Mouse (Mus musculus) right cerebral cortex, postnatal 14 days (tissue): ENCODE results near the gene Nek4.

Source experiments
- DNase-seq: peaks from one replicate; pipeline ENCODE4 v3.0.0; 2022

Gene Nek4

DNA sequence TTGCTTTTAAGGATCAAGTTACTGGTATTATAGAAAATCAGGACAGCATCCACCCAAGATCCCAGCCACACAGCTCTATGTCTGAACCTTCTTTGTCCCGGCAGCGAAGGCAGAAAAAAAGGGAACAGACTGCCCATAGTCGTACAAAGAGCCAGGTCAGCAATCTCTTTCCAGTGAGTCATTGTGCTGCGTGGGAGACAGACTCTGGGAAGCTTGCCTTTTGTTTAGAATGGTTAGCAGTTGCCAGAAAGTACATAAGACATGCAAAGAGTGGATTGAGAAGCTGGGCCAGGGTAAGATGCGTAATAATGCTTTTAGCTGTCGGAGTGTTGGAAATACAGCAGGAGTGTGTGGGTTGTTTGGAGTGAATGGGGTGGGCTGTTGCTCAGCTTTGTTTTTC lies 23.0 kb downstream of the Nek4 start:
- no peak for DNase-seq

DNA sequence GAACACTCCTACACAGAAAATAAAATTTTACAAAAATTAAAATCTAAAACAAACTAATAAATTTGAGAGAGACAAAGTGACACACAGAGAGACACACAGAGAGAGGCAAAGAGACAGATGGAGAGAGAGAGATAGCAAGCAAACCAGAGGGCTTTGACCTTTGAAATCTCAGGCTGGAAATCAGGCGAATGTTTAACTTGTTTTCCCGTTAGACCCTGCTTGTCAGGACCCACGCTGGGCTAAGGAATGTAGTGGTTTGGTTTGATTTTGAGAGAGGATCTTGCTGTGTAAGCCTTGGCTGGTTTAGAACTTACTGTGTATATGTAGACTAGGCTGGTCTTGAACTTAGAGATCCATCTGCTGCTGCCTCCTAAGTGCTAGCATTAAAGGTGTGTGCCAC lies 25.0 kb downstream of the Nek4 start:
- no peak for DNase-seq

DNA sequence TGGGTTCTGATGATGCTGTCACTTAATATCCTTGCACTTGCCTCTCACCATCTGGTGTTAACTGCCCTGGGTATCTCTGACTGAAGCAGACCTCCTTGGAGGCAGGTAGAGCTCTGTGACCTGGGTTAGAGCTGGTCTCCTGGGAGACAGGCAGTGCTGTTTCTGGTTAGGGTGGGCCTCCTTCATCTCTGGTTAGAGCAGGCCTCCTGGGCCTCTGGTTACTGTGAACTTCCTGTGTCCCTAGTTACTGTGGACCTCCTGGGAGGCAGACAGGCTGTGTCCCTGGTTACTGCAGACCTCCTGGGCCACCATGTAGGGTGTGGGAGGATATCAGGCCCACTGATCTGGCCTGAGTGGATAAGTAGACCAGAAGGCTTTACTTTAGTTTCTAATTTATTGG lies 45.2 kb downstream of the Nek4 start:
- DNase-seq: no peak

DNA sequence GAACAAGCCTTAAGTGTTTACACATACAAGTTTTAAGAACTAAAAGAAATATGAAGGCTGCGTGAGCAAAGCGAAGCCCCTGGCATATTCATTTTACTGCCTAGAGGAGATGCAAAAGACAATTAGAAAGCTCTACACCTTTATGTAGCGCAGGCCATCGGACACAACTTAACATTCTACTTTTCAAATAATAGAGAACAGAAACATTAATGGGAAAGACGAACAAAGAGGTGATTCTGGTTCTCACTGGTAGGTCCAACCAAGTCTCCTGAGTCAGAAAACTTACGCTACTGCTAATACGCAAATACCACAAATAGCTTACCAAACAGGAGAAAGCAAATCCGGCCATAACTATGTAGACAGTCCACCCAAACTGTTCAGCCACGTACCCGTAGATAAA lies 49.2 kb downstream of the Nek4 start:
- no peak for DNase-seq

DNA sequence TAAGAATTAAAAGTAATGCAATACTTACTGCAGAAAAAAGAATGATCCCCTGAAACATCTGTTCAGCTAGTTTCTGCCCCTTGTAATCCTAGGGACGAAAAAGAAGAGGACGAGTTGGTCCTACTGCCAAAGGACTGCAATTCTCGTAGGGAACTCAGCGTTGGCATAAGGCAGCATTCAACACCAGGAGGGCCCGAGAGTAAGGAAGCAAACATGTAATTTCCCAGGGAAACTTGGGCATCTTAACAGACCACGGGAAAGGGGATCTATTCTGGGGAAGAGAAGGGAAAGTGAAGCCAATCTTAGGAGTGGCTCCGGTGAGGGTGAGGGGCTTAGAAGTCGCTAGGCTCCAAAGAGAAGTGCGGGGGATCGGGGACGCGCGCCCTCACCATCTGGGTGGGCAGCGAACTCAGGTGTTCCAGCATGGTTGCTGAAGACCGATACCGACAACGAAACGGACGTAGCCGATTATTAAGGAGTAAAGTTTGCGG lies 49.7 kb downstream of the Nek4 start:
- no peak for DNase-seq

DNA sequence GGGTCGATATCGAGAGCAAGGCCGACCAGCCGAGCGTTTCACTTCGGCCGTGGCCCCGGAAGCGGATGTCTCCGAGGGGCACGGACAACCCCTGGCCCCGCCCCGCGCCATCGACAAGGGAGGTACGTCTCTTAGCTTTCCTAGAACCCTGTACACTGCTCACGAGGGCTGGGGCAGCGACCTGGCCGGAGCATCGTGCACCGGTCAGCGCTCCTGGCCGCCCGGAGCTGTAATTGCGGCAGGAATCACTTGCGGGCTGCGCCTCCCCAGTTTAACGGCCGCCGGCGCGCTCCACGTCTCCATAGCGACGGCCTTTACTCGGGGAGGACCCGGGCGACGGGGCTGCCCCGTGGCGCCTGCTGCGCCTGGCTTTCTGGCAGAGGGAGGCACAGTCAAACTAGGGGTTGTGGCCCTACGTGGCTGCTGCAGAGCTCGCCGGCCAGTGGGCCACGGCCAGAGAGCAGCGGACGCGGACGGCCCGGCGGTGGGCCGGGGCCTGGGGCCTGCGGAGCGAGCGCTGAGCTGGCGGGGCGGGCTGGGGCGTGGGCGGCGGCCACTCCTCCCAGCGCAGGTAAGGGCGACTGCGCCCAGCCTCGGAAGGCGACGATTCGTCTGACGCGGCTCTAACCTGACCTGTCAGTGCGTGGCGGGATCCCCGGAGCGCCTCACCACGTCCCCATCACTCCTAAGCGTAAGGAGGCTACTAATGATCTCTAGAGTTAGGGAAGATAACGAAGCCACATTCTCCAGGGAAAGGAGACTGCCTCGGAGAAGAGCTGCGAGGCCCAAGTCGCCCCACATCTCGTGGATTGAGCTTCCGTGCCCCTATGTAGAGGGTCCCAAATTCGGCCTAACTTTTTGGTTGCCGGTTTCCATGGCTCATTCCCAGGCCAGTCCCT lies 50.4 kb downstream of the Nek4 start, which contains the start of the genes Glt8d1 and Spcs1:
Glt8d1 (plus strand) TSS at position 94 of the 899 bp plus-strand sequence.
Spcs1 (minus strand) TSS at position 366 of the 899 bp plus-strand sequence.
- peak; percentile 84 for DNase-seq

DNA sequence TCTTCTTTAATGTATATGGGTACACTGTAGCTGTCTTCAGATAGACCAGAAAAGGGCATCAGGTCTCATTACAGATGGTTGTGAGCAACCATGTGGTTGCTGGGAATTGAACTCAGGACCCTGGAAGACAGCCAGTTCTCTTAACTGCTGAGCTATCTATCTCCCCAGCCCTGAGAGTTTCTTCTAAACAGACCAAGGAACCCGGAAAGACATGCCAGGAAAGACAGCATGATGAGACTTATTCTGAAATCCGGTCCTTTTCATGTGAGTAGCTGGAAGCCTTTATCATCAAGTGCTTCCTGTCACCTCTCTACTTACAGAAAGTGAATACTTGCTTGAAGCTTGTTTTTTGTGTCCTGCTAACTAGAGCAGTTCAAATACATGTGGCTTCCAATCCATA lies 53.4 kb downstream of the Nek4 start:
- no peak for DNase-seq

DNA sequence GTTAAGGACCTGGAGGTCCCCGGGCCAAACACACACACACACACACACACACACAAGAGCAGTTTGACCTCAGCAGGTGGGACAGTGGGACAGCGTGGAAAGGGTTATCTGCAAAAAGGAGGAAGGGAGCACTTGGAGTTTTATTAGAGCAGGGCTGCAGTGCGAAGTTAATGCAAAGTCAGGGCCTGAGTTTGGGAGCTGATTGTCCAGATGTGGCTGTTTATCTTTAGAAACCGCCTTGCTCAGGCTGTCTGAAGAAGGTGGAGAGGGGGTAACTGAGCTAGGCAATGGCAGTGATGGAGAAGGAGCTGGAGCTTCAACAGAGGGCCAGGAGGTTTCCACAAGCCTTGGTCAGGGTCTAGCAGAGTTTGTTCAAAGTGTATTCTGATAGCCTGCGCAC lies 55.6 kb downstream of the Nek4 start:
- DNase-seq: no peak

DNA sequence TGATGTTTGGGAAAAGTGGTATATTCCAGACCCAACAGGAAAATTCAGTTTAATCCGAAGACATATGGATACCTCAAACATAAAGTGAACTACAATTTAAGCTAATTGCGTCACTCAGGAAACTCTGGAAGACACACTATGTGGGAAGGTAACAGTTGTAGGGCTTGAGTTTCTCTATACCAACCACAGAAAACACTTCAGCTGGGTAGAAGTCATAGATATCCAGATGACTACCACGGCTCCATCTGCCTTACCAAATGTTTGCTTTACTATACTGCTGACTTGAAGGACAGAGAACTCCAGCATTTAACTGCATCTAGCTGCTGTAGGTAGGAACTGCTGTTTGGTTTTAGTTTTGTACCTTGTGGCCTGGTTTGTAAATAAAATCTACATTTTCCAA lies 60.4 kb downstream of the Nek4 start:
- no peak for DNase-seq

DNA sequence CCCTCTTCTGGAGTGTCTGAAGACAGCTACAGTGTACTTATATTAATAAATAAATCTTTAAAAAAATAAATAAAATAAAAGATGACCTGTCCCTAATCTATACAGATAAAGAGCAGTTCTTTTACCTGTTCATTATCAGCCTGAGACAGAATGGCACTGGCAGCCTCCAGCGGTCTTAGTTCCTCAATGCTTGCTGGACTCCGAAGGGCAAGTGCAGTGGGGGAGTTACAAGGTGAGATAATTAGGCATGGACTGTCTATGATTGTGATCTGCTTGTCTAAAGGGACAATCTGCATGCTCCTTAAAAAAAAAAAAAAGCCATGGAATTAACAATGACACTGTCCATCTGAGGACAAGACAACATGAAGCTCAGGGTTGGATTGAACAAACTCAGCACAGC lies 62.8 kb downstream of the Nek4 start:
- no peak for DNase-seq

DNA sequence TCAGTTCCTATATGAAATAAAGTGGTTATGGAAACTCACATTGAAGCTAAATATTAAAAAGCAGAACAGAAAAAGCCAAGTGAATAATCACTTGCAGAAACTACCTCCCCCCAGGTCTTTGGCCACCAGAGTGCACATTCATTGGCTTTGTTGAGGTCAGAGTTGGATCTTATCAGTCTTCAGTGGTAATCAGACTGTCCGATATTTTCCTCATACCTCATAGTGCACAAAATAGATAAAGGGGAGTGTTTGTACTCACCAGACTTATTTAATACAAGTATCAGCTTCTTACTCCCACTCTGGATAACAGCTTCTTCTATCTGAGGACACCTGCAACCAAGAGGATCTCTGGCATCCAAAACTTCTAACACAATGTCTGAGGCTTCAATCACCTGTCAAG lies 64.9 kb downstream of the Nek4 start:
- no peak for DNase-seq

DNA sequence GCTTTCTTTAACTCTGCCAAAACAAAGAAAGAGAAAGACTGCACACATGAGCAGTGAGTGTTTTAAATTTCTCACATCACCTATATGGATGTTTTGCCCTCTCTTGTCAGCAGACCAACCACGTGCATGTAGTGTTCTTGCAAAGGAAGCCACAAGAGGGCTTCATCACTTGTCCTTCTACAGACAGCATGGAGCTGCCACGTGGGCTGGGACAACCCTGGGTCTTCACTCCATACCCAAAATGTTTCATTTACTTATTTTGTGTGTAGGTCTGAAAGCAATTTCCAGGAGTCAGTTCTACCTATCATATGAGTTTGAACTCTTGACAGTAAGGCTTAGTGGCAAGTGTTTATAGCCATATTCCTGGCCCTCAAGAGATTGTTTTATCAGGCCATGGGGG lies 66.7 kb downstream of the Nek4 start:
- no peak for DNase-seq

DNA sequence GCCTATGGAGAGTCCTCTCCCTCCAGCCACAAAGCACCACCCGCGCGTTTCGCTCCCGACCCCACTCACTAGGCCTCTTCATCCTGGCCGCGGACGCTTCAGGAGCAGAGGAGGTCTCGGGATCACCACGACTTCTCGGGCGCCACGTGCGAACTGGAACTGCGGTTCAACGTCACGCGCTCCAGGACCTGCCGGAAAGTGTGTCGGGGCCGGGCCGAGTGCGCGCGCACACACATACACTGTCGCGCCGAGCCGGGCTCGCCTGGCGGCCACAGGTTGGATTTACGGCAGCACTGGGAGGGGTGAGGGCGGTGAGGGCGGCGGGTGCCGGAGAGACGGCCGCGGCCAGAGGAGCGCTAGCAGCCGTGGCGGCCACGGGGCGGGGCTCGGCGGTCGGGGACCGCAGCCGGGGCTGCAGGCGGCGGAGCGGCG lies 67.7 kb downstream of the Nek4 start, which contains the start of the genes Pbrm1 and Gnl3:
Pbrm1 (plus strand) TSS at position 279 of the 432 bp plus-strand sequence.
Gnl3 (minus strand) TSS at position 293 of the 432 bp plus-strand sequence.
- peak; percentile 98 for DNase-seq

DNA sequence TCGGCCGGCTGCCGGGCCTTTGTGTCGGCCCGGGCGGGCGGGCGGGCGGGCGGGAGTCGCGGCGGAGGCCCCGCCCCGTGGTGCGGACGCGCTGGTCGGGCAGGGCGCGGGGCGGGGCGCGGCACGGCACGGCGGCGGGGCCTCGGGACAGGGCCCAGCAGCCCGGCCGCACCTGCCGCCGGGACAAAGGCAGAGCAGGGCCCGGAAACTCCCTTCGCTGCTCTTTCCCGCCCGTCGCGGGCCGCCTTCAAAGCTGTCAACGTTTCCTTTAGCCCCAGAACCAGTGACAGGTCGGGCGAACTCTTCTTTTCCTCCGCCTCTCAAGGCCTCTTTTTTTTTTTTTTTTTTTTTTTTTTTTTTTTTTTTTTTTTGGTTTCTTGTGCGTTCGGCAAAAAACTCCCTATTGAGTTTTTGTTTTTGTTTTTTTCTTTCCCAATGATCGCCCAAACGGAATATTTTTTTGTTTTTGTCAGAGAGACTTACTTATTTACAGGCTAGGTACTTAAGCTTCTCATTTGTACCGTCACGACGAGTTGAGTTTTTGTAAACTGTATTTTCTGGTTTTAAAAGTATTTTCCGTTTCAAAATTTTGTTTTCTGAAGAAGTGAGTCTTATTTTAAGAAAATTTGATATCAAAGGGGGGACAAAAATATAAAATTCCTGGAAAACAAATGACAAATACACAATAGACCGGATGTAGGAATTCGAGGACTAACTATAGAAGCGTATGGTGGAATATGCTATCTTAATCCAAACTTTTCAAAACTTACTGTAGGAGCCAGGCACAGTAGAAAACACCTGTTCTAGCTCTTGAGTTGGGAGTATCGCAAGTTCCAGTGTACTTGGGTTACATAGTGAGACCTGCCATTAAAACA lies 68.4 kb downstream of the Nek4 start:
- DNase-seq: peak; percentile 58

DNA sequence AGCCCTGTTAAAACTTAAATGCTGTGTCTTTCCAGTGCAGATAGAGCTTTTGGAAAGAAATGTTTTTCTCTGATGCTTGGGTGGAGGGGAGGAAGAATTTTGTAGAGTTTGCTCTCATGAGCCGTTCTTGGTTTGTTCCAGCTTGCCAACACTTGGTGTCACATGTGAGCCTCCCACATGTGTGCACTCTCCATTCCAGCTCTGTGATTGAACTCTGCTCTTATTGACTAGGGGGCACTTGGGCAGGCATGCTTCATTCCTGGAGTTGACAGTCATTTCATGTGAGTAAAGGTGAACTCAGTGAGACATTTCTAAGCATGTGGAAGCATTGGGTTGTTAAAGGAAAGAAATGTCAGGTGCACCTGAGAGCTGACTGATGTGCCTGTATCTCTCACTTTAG lies 71.4 kb downstream of the Nek4 start:
- DNase-seq: no peak

DNA sequence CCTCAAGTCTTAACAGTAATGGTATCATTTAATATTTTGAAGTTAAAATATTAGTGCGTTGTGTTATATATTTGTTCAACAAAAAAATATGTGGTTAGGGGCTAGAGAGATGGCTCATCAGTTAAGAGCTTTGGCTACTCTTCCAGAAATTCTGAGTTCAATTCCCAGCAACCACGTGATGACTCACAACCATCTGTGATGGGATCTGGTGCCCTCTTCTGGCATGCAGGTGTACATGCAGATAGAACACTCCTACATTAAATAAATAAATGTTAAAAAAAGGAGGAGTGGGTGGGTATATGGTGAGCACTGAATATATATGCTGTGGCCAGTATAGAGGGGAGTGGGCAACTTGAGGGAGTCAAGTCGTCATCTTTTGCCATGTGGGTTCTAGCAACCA lies 74.6 kb downstream of the Nek4 start:
- no peak for DNase-seq
